Mouse (Mus musculus) small intestine, adult 2 months (tissue): ENCODE results near the gene Atg4d.

Experiments
- CTCF ChIP-seq: fragments of 200-500 bp; IDR thresholded peaks from 2 replicates; pipeline ENCODE4 v1.5.1; 2012; ENCODE audit warnings: low read depth, mild to moderate bottlenecking, control low read depth, inconsistent platforms, low read length, moderate library complexity, mixed read lengths; ENCODE audit not compliant: insufficient replicate concordance, insufficient read length; ENCODE audit errors: extremely low read depth
- POLR2A ChIP-seq: fragments of 200-500 bp; IDR thresholded peaks from 2 replicates; pipeline ENCODE4 v1.6.1; 2012; ENCODE audit warnings: low read depth, mild to moderate bottlenecking, control low read depth, inconsistent platforms, low read length, moderate library complexity

DNA sequence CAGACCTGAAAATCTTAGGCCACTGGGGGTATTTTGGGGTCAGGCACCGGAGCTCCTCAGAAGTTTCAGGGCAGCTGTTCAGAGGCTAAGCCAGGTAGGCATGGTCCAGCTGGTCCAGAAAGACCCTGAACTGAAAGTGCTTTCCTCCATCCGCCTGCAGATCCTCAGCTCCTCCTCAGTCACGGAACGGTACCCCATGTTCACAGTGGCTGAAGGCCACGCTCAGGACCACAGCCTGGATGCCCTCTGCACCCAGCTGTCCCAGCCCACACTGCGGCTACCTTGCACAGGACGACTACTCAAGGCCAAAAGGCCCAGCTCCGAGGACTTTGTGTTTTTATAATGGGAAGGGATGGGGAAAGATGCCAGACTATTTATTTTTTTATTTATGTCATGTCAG is 8.0 kb downstream of the Atg4d start:
- TF ChIP-seq POLR2A (no peak), CTCF (no peak)
